Mouse (Mus musculus): ENCODE data around the gene Ikbkg. TPM values are rescaled to one million over a fixed set of nuclear protein-coding genes. Genes with fewer than 3 reads are reported as not detected.
"Not testable (repeated sequence)": the region's sequence is repeated elsewhere in the genome, so short reads cannot be mapped to it uniquely, and the experiment has no call there.

The Ikbkg gene
- polyA plus RNA-seq, 1 experiment from 2014 or later = 21.5 TPM

GRCm38 (mm10) chrX:74481349-74481885, 88.3 kb downstream of the Ikbkg start, which contains the start of gene Gm6880:
Gene Gm6880 (minus strand): TSS chrX:74481399.
- WGBS = 79% methylated on average over 12 of the region's 14 CpGs
- not testable (repeated sequence) for H3K27me3 ChIP-seq (ENCODE audit: control insufficient read depth, insufficient read depth, low read length); H3K4me2 ChIP-seq (ENCODE audit: low read length); H3K4me3 ChIP-seq (ENCODE audit: control insufficient read depth in 1 of 2, insufficient read depth in 1 of 2, low read depth in 1 of 2, low read length in 2 of 2); H3K27ac ChIP-seq (replicated peaks in 1 of 2; ENCODE audit: control insufficient read depth in 1 of 2, insufficient read depth in 1 of 2, low read depth in 2 of 2, low read length in 2 of 2); ATAC-seq (ENCODE audit: insufficient number of reproducible peaks, insufficient read depth, low FRiP score, low read depth); H3K4me1 ChIP-seq (ENCODE audit: control insufficient read depth in 2 of 2, insufficient read depth in 2 of 2, low read length in 2 of 2); H3K36me3 ChIP-seq (ENCODE audit: control insufficient read depth, insufficient read depth, low read length); H3K9me3 ChIP-seq (ENCODE audit: control insufficient read depth, low read length); H3K9ac ChIP-seq (ENCODE audit: low read length)

- Histone ChIP-seq H3K36me3 (ENCODE audit: control insufficient read depth, insufficient read depth, low read length) (no peaks in the 10 kb centered on the region), H3K4me1 (ENCODE audit: control insufficient read depth in 2 of 2, insufficient read depth in 2 of 2, low read length in 2 of 2) (no peaks in the 10 kb centered on the region), H3K27me3 (ENCODE audit: control insufficient read depth, insufficient read depth, low read length) (no peaks in the 10 kb centered on the region), H3K9ac (ENCODE audit: low read length) (no peak overlapping the region), H3K27ac (replicated peaks in 1 of 2; ENCODE audit: control insufficient read depth in 1 of 2, insufficient read depth in 1 of 2, low read depth in 2 of 2, low read length in 2 of 2) (no peak overlapping the region), H3K4me2 (ENCODE audit: low read length) (no peak overlapping the region), H3K9me3 (ENCODE audit: control insufficient read depth, low read length) (no peaks in the 10 kb centered on the region), H3K4me3 (ENCODE audit: control insufficient read depth in 1 of 2, insufficient read depth in 1 of 2, low read depth in 1 of 2, low read length in 2 of 2) (no peak overlapping the region)
- WGBS = no CpG with 5 or more reads among the region's 1 CpGs
- no peak for ATAC-seq (ENCODE audit: insufficient number of reproducible peaks, insufficient read depth, low FRiP score, low read depth)
These were observed 104.0 kb downstream of the Ikbkg start for GRCm38 (mm10) chrX:74497131-74497530.

Other genes with a start within 250 kb of the Ikbkg start
- not detected in 2 replicates for gene Tex28, start 225.5 kb upstream of the Ikbkg start, polyA plus RNA-seq (2014; fragmentation: Nextera tagmentation; extraction: Ambion mirVana)
- 0.14 TPM in 1 of 2 replicates, not detected in the other for gene Tktl1, start 216.0 kb upstream of the Ikbkg start, polyA plus RNA-seq (2014; fragmentation: Nextera tagmentation; extraction: Ambion mirVana)
- gene Flna, start 143.5 kb upstream of the Ikbkg start, polyA plus RNA-seq (2014; fragmentation: Nextera tagmentation; extraction: Ambion mirVana) = 150 and 157 TPM in 2 replicates
- gene Emd, start 138.6 kb upstream of the Ikbkg start, polyA plus RNA-seq (2014; fragmentation: Nextera tagmentation; extraction: Ambion mirVana) = 13.9 and 17.8 TPM in 2 replicates
- gene Rpl10, start 122.5 kb upstream of the Ikbkg start, polyA plus RNA-seq (2014; fragmentation: Nextera tagmentation; extraction: Ambion mirVana) = 455 and 540 TPM in 2 replicates
- gene Taz, start 111.4 kb upstream of the Ikbkg start, polyA plus RNA-seq (2014; fragmentation: Nextera tagmentation; extraction: Ambion mirVana) = 59.5 and 64.5 TPM in 2 replicates
- gene Dnase1l1, start 111.0 kb upstream of the Ikbkg start, polyA plus RNA-seq (2014; fragmentation: Nextera tagmentation; extraction: Ambion mirVana) = 15.2 and 17.3 TPM in 2 replicates
- gene Atp6ap1, start 96.2 kb upstream of the Ikbkg start, polyA plus RNA-seq (2014; fragmentation: Nextera tagmentation; extraction: Ambion mirVana) = 110 and 118 TPM in 2 replicates
- 120 and 130 TPM in 2 replicates for gene Gdi1, start 88.3 kb upstream of the Ikbkg start, polyA plus RNA-seq (2014; fragmentation: Nextera tagmentation; extraction: Ambion mirVana)
- gene Fam50a, start 80.3 kb upstream of the Ikbkg start, polyA plus RNA-seq (2014; fragmentation: Nextera tagmentation; extraction: Ambion mirVana) = 40.2 and 43.2 TPM in 2 replicates
- gene Plxna3, start 64.2 kb upstream of the Ikbkg start, polyA plus RNA-seq (2014; fragmentation: Nextera tagmentation; extraction: Ambion mirVana) = 3.3 and 5.4 TPM in 2 replicates
- 102 and 103 TPM in 2 replicates for gene Lage3, start 39.7 kb upstream of the Ikbkg start, polyA plus RNA-seq (2014; fragmentation: Nextera tagmentation; extraction: Ambion mirVana)
- gene Ubl4a, start 20.1 kb upstream of the Ikbkg start, polyA plus RNA-seq (2014; fragmentation: Nextera tagmentation; extraction: Ambion mirVana) = 64.3 and 67.2 TPM in 2 replicates
- gene Slc10a3, start 19.9 kb upstream of the Ikbkg start, polyA plus RNA-seq (2014; fragmentation: Nextera tagmentation; extraction: Ambion mirVana) = 14.4 and 14.5 TPM in 2 replicates
- 28.1 and 29.9 TPM in 2 replicates for gene Fam3a, start within 50 bp of the Ikbkg start, polyA plus RNA-seq (2014; fragmentation: Nextera tagmentation; extraction: Ambion mirVana)
- gene G6pdx, start 35.9 kb downstream of the Ikbkg start, polyA plus RNA-seq (2014; fragmentation: Nextera tagmentation; extraction: Ambion mirVana) = 16.0 and 17.9 TPM in 2 replicates
- not detected in 2 replicates for gene Gm6880, start 88.1 kb downstream of the Ikbkg start, polyA plus RNA-seq (2014; fragmentation: Nextera tagmentation; extraction: Ambion mirVana)
- gene Olfr1326-ps1, start 181.6 kb downstream of the Ikbkg start, polyA plus RNA-seq (2014; fragmentation: Nextera tagmentation; extraction: Ambion mirVana) = not detected in 2 replicates
- gene Olfr1325, start 199.4 kb downstream of the Ikbkg start, polyA plus RNA-seq (2014; fragmentation: Nextera tagmentation; extraction: Ambion mirVana) = not detected in 2 replicates

Data from heart, embryonic 14.5 days (tissue).